In genomic region chr7:37473311-37474084, GRCm38 (mm10) we compare ENCODE assay signal across 14 mouse cellular contexts.
"Had no signal": no experiment of that assay in that cellular context is flagged by ENCODE, and none has a peak within 500 bp of the region (broad histone marks: within the 10 kb centered on the region; RNA-seq: fewer than 3 reads in every experiment).

No protein-coding gene starts in this region.

- ATAC-seq: intestine, embryonic 15.5 days had no signal

- H3K9me3 ChIP-seq: intestine, embryonic 15.5 days; kidney, embryonic 15.5 days; limb, embryonic 15.5 days; liver, embryonic 13.5 days; midbrain, embryonic 12.5 days had no signal

- H3K9ac ChIP-seq: intestine, embryonic 15.5 days; kidney, embryonic 15.5 days; limb, embryonic 15.5 days; liver, embryonic 13.5 days; midbrain, embryonic 12.5 days had no signal

- H3K27me3 ChIP-seq: intestine, embryonic 15.5 days; kidney, embryonic 15.5 days; limb, embryonic 15.5 days; liver, embryonic 13.5 days; megakaryocyte, embryonic 14.5 days; midbrain, embryonic 12.5 days had no signal

- H3K4me2 ChIP-seq: intestine, embryonic 15.5 days; kidney, embryonic 15.5 days; limb, embryonic 15.5 days; liver, embryonic 13.5 days; midbrain, embryonic 12.5 days had no signal

- H3K36me3 ChIP-seq: intestine, embryonic 15.5 days; kidney, embryonic 15.5 days; limb, embryonic 15.5 days; liver, embryonic 13.5 days had no signal

- DNase-seq: kidney, adult 18-20 months; layer of hippocampus, adult 9-11 months; layer of hippocampus, postnatal 36 days; liver, embryonic 13.5 days; right cerebral cortex, adult 18-20 months; right cerebral cortex, postnatal 25 days; thymus, adult 18-20 months; thymus, postnatal 14 days had no signal

- H3K4me3 ChIP-seq: intestine, embryonic 15.5 days; kidney, embryonic 15.5 days; limb, embryonic 15.5 days; liver, embryonic 13.5 days; megakaryocyte, embryonic 14.5 days; midbrain, embryonic 12.5 days had no signal

- H3K27ac ChIP-seq: intestine, embryonic 15.5 days; kidney, embryonic 15.5 days; limb, embryonic 15.5 days; liver, embryonic 13.5 days; macrophage; midbrain, embryonic 12.5 days had no signal

- H3K4me1 ChIP-seq: intestine, embryonic 15.5 days; limb, embryonic 15.5 days; liver, embryonic 13.5 days; megakaryocyte, embryonic 14.5 days; midbrain, embryonic 12.5 days had no signal
